ENCODE assay signal across 21 mouse cellular contexts in the genomic region with DNA sequence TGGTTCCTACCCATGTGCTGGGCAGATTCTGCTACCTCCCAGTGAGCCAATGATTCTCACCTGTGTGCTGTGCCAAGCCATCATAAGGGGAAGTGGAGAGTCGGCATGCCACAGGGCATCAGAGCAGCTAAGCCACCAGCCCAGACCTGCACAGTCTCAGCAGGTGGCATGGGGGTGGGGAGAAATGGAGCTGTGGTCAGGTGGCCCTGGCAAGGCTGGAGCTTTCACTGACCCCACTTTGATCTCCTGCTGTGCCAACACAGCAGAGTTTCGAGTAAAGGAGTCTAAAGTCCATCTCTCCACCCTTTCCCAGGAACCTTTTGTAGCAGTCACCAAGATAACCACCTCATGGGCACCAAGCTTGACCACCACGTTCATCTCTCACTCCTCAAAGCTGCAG. TPM values are rescaled to one million over a fixed set of nuclear protein-coding genes. Genes with fewer than 3 reads are reported as not detected.
DNase-seq lines count a peak whose midpoint lies in the region; ATAC-seq and TF ChIP-seq lines count a peak whose summit lies in the region.
"Had no signal": no experiment of that assay in that cellular context is flagged by ENCODE, and none has a peak within 500 bp of the region (broad histone marks: within the 10 kb centered on the region; RNA-seq: fewer than 3 reads in every experiment).

No protein-coding gene starts in this region.

- TF ChIP-seq EP300 in liver, postnatal 0 days (IDR thresholded peaks at IDR 0.05; ENCODE audit: low read depth): no peak

- TF ChIP-seq POLR2A in kidney, adult 2 months (IDR thresholded peaks at IDR 0.05; ENCODE audit: low read depth, low read length): no peak

- H3K4me3 ChIP-seq in liver, postnatal 0 days (ENCODE audit: low read depth, low read length): no peak overlapping the region
- no peak overlapping the region for H3K4me3 ChIP-seq in liver, embryonic 12.5 days
- H3K4me3 ChIP-seq in kidney, adult 2 months (ENCODE audit: insufficient read depth, low read depth, low read length): no peak overlapping the region
- H3K4me3 ChIP-seq in stomach, embryonic 16.5 days (replicated peaks; ENCODE audit: low read length): no peak overlapping the region
- no peak overlapping the region for H3K4me3 ChIP-seq in heart, embryonic 11.5 days (ENCODE audit: low read depth, low read length)
- H3K4me3 ChIP-seq: embryonic facial prominence, embryonic 13.5 days; limb, embryonic 15.5 days; lung, embryonic 15.5 days; midbrain, embryonic 12.5 days; neural tube, embryonic 13.5 days had no signal

- H3K27me3 ChIP-seq in liver, postnatal 0 days (ENCODE audit: insufficient read depth, low read length): no peaks in the 10 kb centered on the region
- H3K27me3 ChIP-seq in liver, embryonic 12.5 days (replicated peaks): peaks cover 3% of the 10 kb centered on the region; the same call in 1 of the 2 replicates
- H3K27me3 ChIP-seq in kidney, adult 2 months (replicated peaks; ENCODE audit: control insufficient read depth, insufficient read depth, low read length): no peaks in the 10 kb centered on the region
- H3K27me3 ChIP-seq in stomach, embryonic 16.5 days (ENCODE audit: control insufficient read depth, insufficient read depth, low read length): no peaks in the 10 kb centered on the region
- no peaks in the 10 kb centered on the region for H3K27me3 ChIP-seq in heart, embryonic 11.5 days (ENCODE audit: control insufficient read depth, insufficient read depth, low read length)
- H3K27me3 ChIP-seq: embryonic facial prominence, embryonic 13.5 days; limb, embryonic 15.5 days; lung, embryonic 15.5 days; midbrain, embryonic 12.5 days; neural tube, embryonic 13.5 days had no signal

- H3K9ac ChIP-seq in liver, postnatal 0 days (replicated peaks): no peak overlapping the region
- H3K9ac ChIP-seq in liver, embryonic 12.5 days: no peak overlapping the region
- no peak overlapping the region for H3K9ac ChIP-seq in stomach, embryonic 16.5 days (ENCODE audit: low read length)
- no peak overlapping the region for H3K9ac ChIP-seq in heart, embryonic 11.5 days (ENCODE audit: low read depth, low read length)
- H3K9ac ChIP-seq: embryonic facial prominence, embryonic 13.5 days; limb, embryonic 15.5 days; lung, embryonic 15.5 days; midbrain, embryonic 12.5 days; neural tube, embryonic 13.5 days had no signal

- WGBS in liver, postnatal 0 days (ENCODE audit: insufficient replicate concordance): 75% methylated on average over 3 of the region's 3 CpGs
- 75% methylated on average over 3 of the region's 3 CpGs for WGBS in liver, embryonic 12.5 days (ENCODE audit: insufficient replicate concordance)
- 52% methylated on average over 3 of the region's 3 CpGs for WGBS in kidney, adult 2 months
- 69% methylated on average over 3 of the region's 3 CpGs for WGBS in stomach, embryonic 16.5 days
- 84% methylated on average over 3 of the region's 3 CpGs for WGBS in heart, embryonic 11.5 days (ENCODE audit: insufficient replicate concordance)

- DNase-seq in liver, postnatal 0 days: no peak
- DNase-seq in kidney, adult 2 months: peak; percentile 95
- DNase-seq in kidney, postnatal 25 days: peak; percentile 88 to 93
- DNase-seq in left cerebral cortex, adult 11 months (ENCODE audit: low spot score): no peak
- DNase-seq in right cerebral cortex, postnatal 4 days: no peak
- DNase-seq: adrenal gland, postnatal 10 days; cerebellum, adult 9-10 months; gastrocnemius, postnatal 36 days; right cerebral cortex, postnatal 14 days; thymus, postnatal 36 days had no signal

- no peaks in the 10 kb centered on the region for H3K9me3 ChIP-seq in liver, postnatal 0 days (ENCODE audit: low read length)
- no peaks in the 10 kb centered on the region for H3K9me3 ChIP-seq in liver, embryonic 12.5 days (replicated peaks)
- no peaks in the 10 kb centered on the region for H3K9me3 ChIP-seq in stomach, embryonic 16.5 days (replicated peaks; ENCODE audit: control insufficient read depth, low read length)
- H3K9me3 ChIP-seq in heart, embryonic 11.5 days (replicated peaks; ENCODE audit: control insufficient read depth, low read length): no peaks in the 10 kb centered on the region
- H3K9me3 ChIP-seq: embryonic facial prominence, embryonic 13.5 days; limb, embryonic 15.5 days; lung, embryonic 15.5 days; midbrain, embryonic 12.5 days; neural tube, embryonic 13.5 days had no signal

- no peak for TF ChIP-seq CTCF in liver, postnatal 0 days (IDR thresholded peaks at IDR 0.05; ENCODE audit: low read depth)
- TF ChIP-seq CTCF in kidney, adult 2 months (conservative IDR thresholded peaks at IDR 0.05; ENCODE audit: insufficient read depth, insufficient read length, low read depth, low read length): no peak

- peak; percentile 66 for ATAC-seq in liver, postnatal 0 days
- ATAC-seq in liver, embryonic 12.5 days: no peak
- ATAC-seq in stomach, embryonic 16.5 days (ENCODE audit: insufficient read depth, low FRiP score): peak; percentile 61; the same call in 1 of the 2 replicates
- ATAC-seq in heart, embryonic 11.5 days (replicated peaks; ENCODE audit: insufficient number of reproducible peaks, low FRiP score, low TSS enrichment): no peak
- ATAC-seq: forebrain, embryonic 16.5 days; hindbrain, postnatal 0 days had no signal

- H3K4me1 ChIP-seq in liver, postnatal 0 days (ENCODE audit: insufficient read depth): 0 out of 2 replicates have a peak, but pooled peaks cover 2% of the 10 kb centered on the region
- peaks cover 32% of the 10 kb centered on the region for H3K4me1 ChIP-seq in liver, embryonic 12.5 days
- H3K4me1 ChIP-seq in kidney, adult 2 months (ENCODE audit: control insufficient read depth, insufficient read depth, low read length): peaks cover 8% of the 10 kb centered on the region; the same call in 1 of the 2 replicates
- H3K4me1 ChIP-seq in stomach, embryonic 16.5 days (ENCODE audit: control insufficient read depth, insufficient read depth, low read length): no peaks in the 10 kb centered on the region
- H3K4me1 ChIP-seq in heart, embryonic 11.5 days (ENCODE audit: control insufficient read depth, insufficient read depth, low read length): 0 out of 2 replicates have a peak, but pooled peaks cover 3% of the 10 kb centered on the region
- H3K4me1 ChIP-seq: embryonic facial prominence, embryonic 13.5 days; limb, embryonic 15.5 days; lung, embryonic 15.5 days; midbrain, embryonic 12.5 days; neural tube, embryonic 13.5 days had no signal

- H3K4me2 ChIP-seq in liver, postnatal 0 days (ENCODE audit: low read depth, low read length): no peak overlapping the region
- no peak overlapping the region for H3K4me2 ChIP-seq in liver, embryonic 12.5 days
- no peak overlapping the region for H3K4me2 ChIP-seq in stomach, embryonic 16.5 days (ENCODE audit: low read depth, low read length)
- H3K4me2 ChIP-seq in heart, embryonic 11.5 days: no peak overlapping the region
- H3K4me2 ChIP-seq: embryonic facial prominence, embryonic 13.5 days; limb, embryonic 15.5 days; lung, embryonic 15.5 days; midbrain, embryonic 12.5 days; neural tube, embryonic 13.5 days had no signal

- H3K27ac ChIP-seq in liver, postnatal 0 days (ENCODE audit: low read depth): no peak overlapping the region
- H3K27ac ChIP-seq in liver, embryonic 12.5 days: no peak overlapping the region
- H3K27ac ChIP-seq in kidney, adult 2 months (ENCODE audit: insufficient read depth, low read depth, low read length): peak overlapping the region; percentile 52; the same call in 1 of the 2 replicates
- H3K27ac ChIP-seq in stomach, embryonic 16.5 days (ENCODE audit: low read length): no peak overlapping the region
- H3K27ac ChIP-seq in heart, embryonic 11.5 days (ENCODE audit: low read depth, low read length): no peak overlapping the region
- H3K27ac ChIP-seq: embryonic facial prominence, embryonic 13.5 days; hindbrain, postnatal 0 days; limb, embryonic 15.5 days; lung, embryonic 15.5 days; macrophage; midbrain, embryonic 12.5 days; neural tube, embryonic 13.5 days had no signal

- H3K36me3 ChIP-seq in liver, postnatal 0 days (replicated peaks; ENCODE audit: insufficient read depth, low read length): peaks cover 20% of the 10 kb centered on the region; the same call in 1 of the 2 replicates
- H3K36me3 ChIP-seq in liver, embryonic 12.5 days: peaks cover 41% of the 10 kb centered on the region
- no peaks in the 10 kb centered on the region for H3K36me3 ChIP-seq in kidney, adult 2 months (ENCODE audit: control insufficient read depth, insufficient read depth, low read length)
- peaks cover 19% of the 10 kb centered on the region; the same call in 1 of the 2 replicates for H3K36me3 ChIP-seq in stomach, embryonic 16.5 days (ENCODE audit: control insufficient read depth, insufficient read depth, low read length)
- H3K36me3 ChIP-seq in heart, embryonic 11.5 days (ENCODE audit: control insufficient read depth, insufficient read depth, low read length): peaks cover 16% of the 10 kb centered on the region

RNA-seq across cellular contexts. Expression of gene Aqp7, which starts 20.1 kb away (rescaled TPM):
- 2.1 and 2.3 TPM in 2 replicates for polyA plus RNA-seq in liver, postnatal 0 days (2015; fragmentation: Nextera tagmentation; extraction: Ambion mirVana)
- 1.3 and 1.8 TPM in 2 replicates for polyA plus RNA-seq in liver, embryonic 12.5 days (2016; fragmentation: Nextera tagmentation; extraction: Ambion mirVana)
- polyA plus RNA-seq in kidney, adult 2 months (2012; rRNA removed): 30.1 and 30.6 TPM in 2 replicates
- 0.40 and 0.45 TPM in 2 replicates for polyA plus RNA-seq in stomach, embryonic 16.5 days (2015; fragmentation: Nextera tagmentation; extraction: Ambion mirVana)
- 0.14 and 0.20 TPM in 2 replicates for polyA plus RNA-seq in heart, embryonic 11.5 days (2014; fragmentation: Nextera tagmentation; extraction: Ambion mirVana)
- polyA plus RNA-seq: forebrain, embryonic 16.5 days; lung, embryonic 15.5 days; macrophage; midbrain, embryonic 12.5 days; neural tube, embryonic 13.5 days had no signal

RNA-seq across cellular contexts. Expression of gene Nfx1, which starts 57.2 kb away (rescaled TPM):
- polyA plus RNA-seq in liver, postnatal 0 days (2015; fragmentation: Nextera tagmentation; extraction: Ambion mirVana): 18.2 and 19.4 TPM in 2 replicates
- polyA plus RNA-seq in liver, embryonic 12.5 days (2016; fragmentation: Nextera tagmentation; extraction: Ambion mirVana): 53.5 and 55.7 TPM in 2 replicates
- 24.3 and 25.8 TPM in 2 replicates for polyA plus RNA-seq in kidney, adult 2 months (2012; rRNA removed)
- polyA plus RNA-seq in stomach, embryonic 16.5 days (2015; fragmentation: Nextera tagmentation; extraction: Ambion mirVana): 83.2 and 89.7 TPM in 2 replicates
- polyA plus RNA-seq in heart, embryonic 11.5 days (2014; fragmentation: Nextera tagmentation; extraction: Ambion mirVana): 67.7 and 68.3 TPM in 2 replicates

Comparison
In these comparisons a context has a peak if more than half of its experiments do, and no peak if none do; other contexts are left out.
1. ATAC-seq: peak in liver, postnatal 0 days (single experiment) and stomach, embryonic 16.5 days (single experiment); none in liver, embryonic 12.5 days (single experiment) and heart, embryonic 11.5 days (single experiment).
2. DNase-seq: peak in kidney, adult 2 months (single experiment) and kidney, postnatal 25 days (2 of 2); none in liver, postnatal 0 days (single experiment), left cerebral cortex, adult 11 months (single experiment) and right cerebral cortex, postnatal 4 days (single experiment).